Mouse (Mus musculus) spleen, adult 2 months (tissue): ENCODE data around the gene Spata45.

Experiments
- CTCF ChIP-seq: fragments of 200-500 bp; IDR thresholded peaks from 2 replicates; pipeline ENCODE4 v1.5.1; 2011; ENCODE audit warnings: mild to moderate bottlenecking, inconsistent platforms; ENCODE audit not compliant: insufficient read depth, insufficient read length, insufficient replicate concordance; ENCODE audit errors: extremely low read depth
- POLR2A ChIP-seq: fragments of 200-500 bp; IDR thresholded peaks from 2 replicates; pipeline ENCODE4 v1.6.1; 2011; ENCODE audit warnings: low read depth, low read length, inconsistent platforms

DNA sequence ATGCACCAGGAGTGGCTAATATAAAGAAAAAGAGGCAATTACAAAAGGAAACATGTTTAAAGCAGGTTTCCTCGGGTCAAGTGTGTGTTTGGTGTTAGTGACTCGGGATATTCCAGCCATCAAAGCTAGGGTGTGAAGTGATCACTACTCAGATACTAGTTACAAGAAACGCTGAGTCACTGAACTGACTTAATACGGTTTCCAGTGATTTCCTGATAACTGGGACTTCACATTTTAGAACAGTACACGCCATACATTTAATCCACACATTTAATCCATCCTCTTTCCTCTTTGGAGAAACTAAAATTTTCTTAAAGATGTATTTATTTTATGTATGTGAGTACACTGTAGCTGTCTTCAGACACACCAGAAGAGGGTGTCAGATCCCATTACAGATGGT, 51.5 kb downstream of the Spata45 start:
- TF ChIP-seq CTCF (no peak), POLR2A (no peak)
